Mouse (Mus musculus): ENCODE data around the gene Gnat3.
"Not testable (repeated sequence)": the region's sequence is repeated elsewhere in the genome, so short reads cannot be mapped to it uniquely, and the experiment has no call there.

The Gnat3 gene

GRCm38 (mm10) chr5:17962249-17962648 is at the start of gene Gnat3:
Gene Gnat3, plus strand, starts transcription at chr5:17962549.
- DNase-seq (ENCODE audit: extremely low read depth, low read depth, low spot score), result no peak

GRCm38 (mm10) chr5:17918966-17919365 is 43.4 kb upstream of the Gnat3 start:
- no peak for DNase-seq (ENCODE audit: extremely low read depth, low read depth, low spot score)

DNA sequence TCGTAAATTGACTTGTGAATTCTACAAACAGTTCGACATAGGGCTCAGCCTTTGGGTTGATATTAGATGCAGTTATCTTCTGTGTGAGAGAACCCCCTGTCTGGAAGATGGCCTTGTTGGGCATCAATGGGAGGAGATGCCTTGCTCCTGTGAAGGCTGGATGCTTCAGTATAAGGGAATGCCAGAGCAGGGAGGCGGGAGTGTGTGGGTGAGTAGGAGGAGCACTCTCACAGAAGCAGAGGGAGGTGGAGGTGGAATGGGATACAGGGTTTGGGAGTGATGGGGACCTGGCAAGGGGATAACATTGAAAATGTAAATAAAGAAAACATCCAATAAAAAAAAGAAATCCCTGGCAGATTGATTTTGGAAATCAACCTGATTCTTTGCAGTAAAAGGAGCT is 38.7 kb upstream of the Gnat3 start:
- no peak for DNase-seq (ENCODE audit: extremely low read depth, low read depth, low spot score)

- DNase-seq (ENCODE audit: extremely low read depth, low read depth, low spot score), result no peak
These were observed 38.2 kb upstream of the Gnat3 start for GRCm38 (mm10) chr5:17924085-17924518.

- no peak for DNase-seq (ENCODE audit: extremely low read depth, low read depth, low spot score)
These were observed 33.9 kb upstream of the Gnat3 start for GRCm38 (mm10) chr5:17928471-17928870.

DNA sequence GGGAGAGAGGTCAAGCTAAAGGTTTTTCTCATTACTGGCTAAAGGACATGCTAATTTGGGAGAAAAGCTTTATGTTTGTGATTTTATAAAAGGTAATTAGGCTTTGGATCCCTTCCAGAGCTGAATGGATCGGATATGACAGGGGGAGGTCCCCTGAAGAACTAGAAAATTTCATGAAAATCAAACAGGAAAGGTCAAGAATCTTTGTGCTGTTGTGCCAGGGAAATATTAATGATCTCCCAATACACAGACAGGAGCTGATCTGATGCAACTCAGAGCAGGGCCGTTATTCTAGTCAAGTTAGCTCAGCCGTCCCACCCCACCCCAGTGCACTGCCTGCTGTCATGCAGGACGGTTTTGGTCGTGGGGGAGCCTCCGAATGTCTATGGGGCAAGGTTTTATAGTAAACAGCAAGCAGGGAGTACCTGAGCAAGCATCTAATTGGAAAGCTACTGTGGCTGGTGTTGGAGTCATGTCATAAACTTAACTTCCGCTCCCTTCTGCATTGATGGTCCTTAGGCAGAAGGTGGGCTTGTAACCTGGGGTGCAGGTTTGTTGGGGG is 33.3 kb upstream of the Gnat3 start:
- no peak for DNase-seq (ENCODE audit: extremely low read depth, low read depth, low spot score)

- not testable (repeated sequence) for DNase-seq (ENCODE audit: extremely low read depth, low read depth, low spot score)
These were observed 30.8 kb upstream of the Gnat3 start for GRCm38 (mm10) chr5:17931588-17931987.

- no peak for DNase-seq (ENCODE audit: extremely low read depth, low read depth, low spot score)
These were observed 27.8 kb upstream of the Gnat3 start for GRCm38 (mm10) chr5:17934501-17934900.

DNA sequence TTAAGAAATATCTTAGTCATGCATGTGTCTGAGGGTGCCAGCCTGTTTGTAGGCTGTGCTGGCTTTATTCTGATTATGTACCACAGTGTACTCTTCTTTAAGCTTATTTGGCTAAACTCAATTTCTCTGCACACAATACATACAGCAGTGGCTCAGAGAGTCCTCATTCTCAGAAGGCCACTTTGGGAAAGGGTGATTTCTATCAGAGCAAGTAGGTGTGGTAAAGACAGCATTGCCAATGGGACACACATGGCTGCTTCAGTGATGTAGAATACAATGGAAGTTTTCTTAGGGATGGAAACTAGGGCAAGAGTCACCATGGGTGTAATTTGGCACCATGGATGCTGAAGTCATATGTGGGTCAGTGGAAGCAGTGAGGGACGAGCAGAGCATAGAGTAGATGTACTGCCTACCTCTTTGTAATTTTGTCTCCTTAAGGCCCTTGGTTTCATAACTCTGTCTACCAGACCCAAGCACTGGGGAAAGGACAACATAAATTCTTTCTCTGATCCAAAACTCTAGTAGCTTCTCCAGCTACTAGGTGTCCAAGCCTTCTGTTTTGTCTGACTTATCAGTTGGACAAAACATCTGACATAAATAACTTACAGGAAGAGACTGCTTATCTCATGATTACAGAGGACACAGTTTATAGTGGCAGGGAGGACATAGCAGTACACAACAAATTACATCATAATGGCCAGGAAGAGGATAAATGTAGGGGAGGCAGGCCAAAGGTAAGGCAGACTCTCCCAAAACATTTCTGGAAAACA is 24.0 kb upstream of the Gnat3 start:
- no peak for DNase-seq (ENCODE audit: extremely low read depth, low read depth, low spot score)

DNA sequence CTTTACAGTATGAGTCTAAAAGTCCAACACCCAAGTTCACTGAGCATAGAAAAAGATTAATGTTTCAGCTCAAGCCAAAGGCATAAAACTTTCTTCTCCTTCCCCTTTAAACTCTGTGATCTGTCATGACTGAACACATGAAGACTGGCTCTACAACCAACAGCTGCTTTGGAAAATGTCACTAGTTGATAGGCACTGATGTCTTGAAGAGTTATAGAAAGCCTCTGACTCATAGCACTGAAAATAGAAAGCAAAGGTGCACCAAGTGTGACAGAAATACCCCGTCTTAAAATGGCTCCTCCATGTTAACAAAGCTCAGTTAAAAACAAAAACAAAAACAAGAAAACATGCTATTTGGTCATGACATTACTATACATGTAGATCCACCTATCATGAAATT is 5.9 kb upstream of the Gnat3 start:
- no peak for DNase-seq (ENCODE audit: extremely low read depth, low read depth, low spot score)

DNA sequence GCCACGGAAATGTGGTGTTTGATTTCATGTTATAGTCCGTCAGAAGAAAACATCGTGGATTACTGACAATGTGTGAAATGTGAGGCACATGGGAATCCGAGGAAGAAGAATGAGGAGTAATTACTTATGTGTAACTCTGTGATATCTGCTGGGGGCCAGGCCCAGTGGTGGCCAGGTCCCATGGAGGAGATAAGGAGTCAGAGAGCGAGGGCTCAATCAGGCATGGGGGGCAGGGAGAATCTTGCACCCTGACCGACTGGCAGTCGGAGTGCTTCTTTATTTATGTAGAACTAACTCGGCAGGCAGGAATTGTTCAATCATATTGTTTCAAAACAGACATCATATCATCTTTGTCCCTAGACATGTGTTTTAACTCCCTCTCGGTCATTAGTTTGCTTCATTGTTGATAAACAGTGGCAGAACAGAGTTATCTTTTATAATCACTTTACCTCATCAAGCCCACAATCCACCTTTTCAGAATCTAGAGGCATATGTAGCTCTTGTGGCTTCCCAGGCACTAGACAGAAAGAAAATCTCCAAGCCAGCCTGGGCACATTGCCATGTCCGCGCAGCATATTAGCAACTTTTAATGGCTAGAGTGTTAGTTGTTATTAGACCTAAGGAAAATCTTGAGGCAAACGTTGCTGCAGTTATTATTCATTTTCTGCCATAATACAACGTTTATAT is 7.5 kb downstream of the Gnat3 start:
- DNase-seq (ENCODE audit: extremely low read depth, low read depth, low spot score), result no peak

DNA sequence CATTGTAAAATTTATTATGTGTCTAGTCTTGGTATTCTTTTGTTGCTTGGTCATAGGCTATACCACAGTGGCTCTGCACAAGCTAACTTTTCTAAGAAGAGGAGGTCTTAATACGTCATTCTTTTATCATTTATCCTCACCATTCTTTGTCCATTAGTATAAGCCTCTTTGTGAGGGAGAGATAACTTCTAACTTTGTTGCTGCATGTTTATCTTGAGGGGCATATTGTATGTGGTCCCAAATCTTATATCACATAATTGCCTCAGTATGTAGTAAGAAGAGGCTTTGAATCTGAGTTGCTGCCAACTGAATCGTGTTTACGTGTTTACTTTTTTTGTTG is 8.0 kb downstream of the Gnat3 start:
- DNase-seq (ENCODE audit: extremely low read depth, low read depth, low spot score), result no peak

GRCm38 (mm10) chr5:17980501-17981121 is 18.3 kb downstream of the Gnat3 start:
- no peak for DNase-seq (ENCODE audit: extremely low read depth, low read depth, low spot score)

- no peak for DNase-seq (ENCODE audit: extremely low read depth, low read depth, low spot score)
These were observed 20.4 kb downstream of the Gnat3 start for GRCm38 (mm10) chr5:17982770-17983169.

DNA sequence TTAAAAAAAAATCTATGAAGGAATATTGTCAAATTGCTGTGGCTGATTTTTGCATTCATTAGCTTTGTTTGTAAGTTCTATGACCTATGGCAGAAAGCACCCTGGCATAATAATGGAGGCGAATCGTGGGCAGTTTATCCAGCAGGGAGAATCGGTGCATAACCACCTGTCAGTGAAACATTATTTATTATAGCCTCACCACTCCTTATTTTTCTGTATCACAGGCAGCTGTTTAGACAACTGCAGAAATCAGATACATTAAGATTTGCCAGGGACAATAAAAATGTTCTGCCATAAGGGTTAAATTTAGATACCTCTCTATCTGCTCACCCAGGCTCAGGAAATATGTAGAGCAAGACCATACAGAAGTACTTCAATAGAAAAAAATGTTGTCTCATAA is 22.2 kb downstream of the Gnat3 start:
- DNase-seq (ENCODE audit: extremely low read depth, low read depth, low spot score), result no peak

DNA sequence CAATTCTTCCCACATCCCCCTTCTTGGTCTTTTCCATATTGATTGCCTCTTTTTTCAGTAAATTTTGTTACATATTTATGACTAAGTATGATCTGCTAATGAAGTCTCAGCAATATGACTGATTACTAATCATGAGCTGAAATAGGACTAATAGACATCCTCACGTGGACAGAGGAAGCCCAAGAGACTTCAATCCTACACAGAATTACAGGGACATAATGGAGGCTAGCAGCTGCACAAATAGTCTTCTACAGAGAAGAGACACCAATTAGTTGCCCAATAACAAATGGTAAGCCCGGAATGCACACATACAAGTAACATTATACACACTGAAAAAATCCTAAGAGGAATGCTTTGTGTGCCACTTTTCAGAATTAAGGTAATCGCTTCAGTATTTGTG is 24.3 kb downstream of the Gnat3 start:
- no peak for DNase-seq (ENCODE audit: extremely low read depth, low read depth, low spot score)

GRCm38 (mm10) chr5:17990618-17991017 is 28.3 kb downstream of the Gnat3 start:
- no peak for DNase-seq (ENCODE audit: extremely low read depth, low read depth, low spot score)

- no peak for DNase-seq (ENCODE audit: extremely low read depth, low read depth, low spot score)
These were observed 37.2 kb downstream of the Gnat3 start for GRCm38 (mm10) chr5:17999570-17999969.

- no peak for DNase-seq (ENCODE audit: extremely low read depth, low read depth, low spot score)
These were observed 37.8 kb downstream of the Gnat3 start for GRCm38 (mm10) chr5:18000185-18000584.

DNA sequence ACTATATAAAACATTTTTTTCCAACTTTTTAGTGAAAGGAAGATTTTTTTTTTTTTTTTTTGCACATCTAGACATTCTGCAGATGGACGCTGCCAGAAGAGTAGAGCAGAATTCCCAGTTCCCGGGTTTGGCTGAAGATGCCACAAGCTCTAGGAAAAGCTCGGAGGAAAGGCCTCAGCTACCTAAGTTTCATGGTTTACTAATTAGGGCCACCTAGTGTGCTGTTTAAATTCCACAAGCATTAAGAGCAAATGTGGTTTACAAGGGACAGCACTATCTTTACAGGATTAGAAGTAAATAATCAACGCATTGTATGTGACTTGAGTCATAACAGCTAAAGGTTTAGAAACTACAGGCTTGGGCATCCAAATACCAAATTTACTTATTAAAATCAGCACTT is 39.3 kb downstream of the Gnat3 start:
- no peak for DNase-seq (ENCODE audit: extremely low read depth, low read depth, low spot score)

DNA sequence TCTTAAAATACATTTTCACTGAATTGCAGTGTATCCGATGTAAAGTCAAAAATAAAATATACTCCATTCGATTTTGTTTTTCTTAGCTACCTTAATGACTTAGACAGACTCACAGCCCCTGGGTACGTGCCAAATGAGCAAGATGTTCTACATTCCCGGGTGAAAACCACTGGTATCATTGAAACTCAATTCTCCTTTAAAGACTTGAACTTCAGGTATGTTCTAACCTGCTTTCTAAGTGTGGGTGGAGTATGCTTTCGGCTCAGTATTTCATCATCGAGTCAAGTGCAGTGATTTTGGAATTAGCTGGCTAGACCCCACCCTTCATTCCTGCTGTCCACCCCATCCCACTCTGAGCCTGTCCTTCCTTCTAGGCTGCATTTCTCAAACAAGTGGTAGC is 41.3 kb downstream of the Gnat3 start:
- no peak for DNase-seq (ENCODE audit: extremely low read depth, low read depth, low spot score)

Measured in fat pad, adult 2 months (tissue).